15 mouse cellular contexts compared by ENCODE assay signal in genomic region chr15:80500426-80500825, GRCm38 (mm10).
DNase-seq lines count a peak whose midpoint lies in the region; TF ChIP-seq lines count a peak whose summit lies in the region.
"Had no signal": no experiment of that assay in that cellular context is flagged by ENCODE, and none has a peak within 500 bp of the region (broad histone marks: within the 10 kb centered on the region; RNA-seq: fewer than 3 reads in every experiment).

No protein-coding gene starts in this region.

- H3K27me3 ChIP-seq in forebrain, embryonic 10.5 days (ENCODE audit: poor library complexity, severe bottlenecking): no peaks in the 10 kb centered on the region
- H3K27me3 ChIP-seq: embryonic facial prominence, embryonic 13.5 days; hindbrain, embryonic 15.5 days had no signal

- 84% methylated on average over 10 of the region's 10 CpGs for WGBS in forebrain, embryonic 10.5 days

- no peaks in the 10 kb centered on the region for H3K36me3 ChIP-seq in forebrain, embryonic 10.5 days (replicated peaks)
- H3K36me3 ChIP-seq: embryonic facial prominence, embryonic 13.5 days; hindbrain, embryonic 15.5 days had no signal

- no peak for TF ChIP-seq POLR2A in brain, embryonic 14.5 days (IDR thresholded peaks at IDR 0.05; ENCODE audit: borderline replicate concordance, extremely low read depth, insufficient read depth, insufficient read length, poor library complexity, severe bottlenecking)

- no peak overlapping the region for H3K4me3 ChIP-seq in forebrain, embryonic 10.5 days
- H3K4me3 ChIP-seq: embryonic facial prominence, embryonic 13.5 days; hindbrain, embryonic 15.5 days had no signal

- TF ChIP-seq CTCF in brain, embryonic 14.5 days (IDR thresholded peaks at IDR 0.05; ENCODE audit: borderline replicate concordance, extremely low read depth, insufficient read depth, insufficient read length): no peak

- peaks cover 13% of the 10 kb centered on the region for H3K4me1 ChIP-seq in forebrain, embryonic 10.5 days

- H3K9me3 ChIP-seq in forebrain, embryonic 10.5 days: no peaks in the 10 kb centered on the region
- H3K9me3 ChIP-seq: embryonic facial prominence, embryonic 13.5 days; hindbrain, embryonic 15.5 days had no signal

- DNase-seq in frontal cortex, adult 2 months (ENCODE audit: extremely low spot score in 1 of 2, low spot score in 1 of 2): peak; percentile 26 to 64
- no peak for DNase-seq in frontal cortex, postnatal 10 days (ENCODE audit: low spot score in 2 of 2)
- DNase-seq in right cerebral cortex, adult 18-20 months: peak; percentile 71
- DNase-seq in right cerebral cortex, postnatal 14 days: no peak
- peak; percentile 35 for DNase-seq in brain, embryonic 14.5 days (ENCODE audit: low read depth)
- no peak for DNase-seq in T-cell, adult 2 months (ENCODE audit: low spot score)
- no peak for DNase-seq in forebrain, embryonic 10.5 days (ENCODE audit: extremely low spot score, low spot score)
- DNase-seq: adrenal gland, adult 8-10 months; forebrain, postnatal 0 days; gastrocnemius, postnatal 25 days; lung, adult 18-20 months; spleen, adult 18-20 months; thymus, adult 2 months had no signal

- no peak overlapping the region for H3K27ac ChIP-seq in forebrain, embryonic 10.5 days
- H3K27ac ChIP-seq: embryonic facial prominence, embryonic 13.5 days; hindbrain, embryonic 15.5 days had no signal

Comparison
In these comparisons a context has a peak if more than half of its experiments do, and no peak if none do; other contexts are left out.
1. DNase-seq: peak in frontal cortex, adult 2 months (2 of 2), right cerebral cortex, adult 18-20 months (single experiment) and brain, embryonic 14.5 days (single experiment); none in frontal cortex, postnatal 10 days (0 of 2), right cerebral cortex, postnatal 14 days (single experiment), T-cell, adult 2 months (single experiment) and forebrain, embryonic 10.5 days (single experiment).